Mouse (Mus musculus): ENCODE measurements around the gene Fbxw11. TPM values are rescaled to one million over a fixed set of nuclear protein-coding genes. Genes with fewer than 3 reads are reported as not detected.
"Not testable (repeated sequence)": the region's sequence is repeated elsewhere in the genome, so short reads cannot be mapped to it uniquely, and the experiment has no call there.

Fbxw11 gene
- total RNA-seq, 2 experiments from 2014 or later = 148 to 157 TPM

GRCm38 (mm10) chr11:32714230-32714629 is 71.7 kb downstream of the Fbxw11 start:
- DNase-seq = no peak

GRCm38 (mm10) chr11:32714896-32715295 is 72.4 kb downstream of the Fbxw11 start:
- DNase-seq = no peak

GRCm38 (mm10) chr11:32715495-32715894 is 73.0 kb downstream of the Fbxw11 start:
- DNase-seq = no peak

GRCm38 (mm10) chr11:32715970-32716369 is 73.4 kb downstream of the Fbxw11 start:
- no peak for DNase-seq

- no peak for DNase-seq
These were observed 74.4 kb downstream of the Fbxw11 start for GRCm38 (mm10) chr11:32716876-32717275.

- not testable (repeated sequence) for DNase-seq
These were observed 75.2 kb downstream of the Fbxw11 start for GRCm38 (mm10) chr11:32717711-32718110.

GRCm38 (mm10) chr11:32718371-32718770 is 75.8 kb downstream of the Fbxw11 start:
- no peak for DNase-seq

GRCm38 (mm10) chr11:32718979-32719378 is 76.5 kb downstream of the Fbxw11 start:
- DNase-seq = no peak

GRCm38 (mm10) chr11:32722653-32723052 is 80.1 kb downstream of the Fbxw11 start:
- no peak for DNase-seq

- no peak for DNase-seq
These were observed 80.8 kb downstream of the Fbxw11 start for GRCm38 (mm10) chr11:32723287-32723686.

GRCm38 (mm10) chr11:32725171-32725570 is 82.6 kb downstream of the Fbxw11 start:
- no peak for DNase-seq

GRCm38 (mm10) chr11:32732467-32732866 is 89.9 kb downstream of the Fbxw11 start:
- no peak for DNase-seq

GRCm38 (mm10) chr11:32733195-32733594 is 90.7 kb downstream of the Fbxw11 start:
- no peak for DNase-seq

GRCm38 (mm10) chr11:32736371-32736770 is 93.8 kb downstream of the Fbxw11 start:
- no peak for DNase-seq

- DNase-seq = no peak
These were observed 95.2 kb downstream of the Fbxw11 start for GRCm38 (mm10) chr11:32737729-32738128.

GRCm38 (mm10) chr11:32743891-32744290 is 101.4 kb downstream of the Fbxw11 start:
- no peak for DNase-seq

- DNase-seq = no peak
These were observed 101.9 kb downstream of the Fbxw11 start for GRCm38 (mm10) chr11:32744463-32744862.

GRCm38 (mm10) chr11:32745466-32745865 is 102.9 kb downstream of the Fbxw11 start:
- DNase-seq = no peak

GRCm38 (mm10) chr11:32746036-32746435 is 103.5 kb downstream of the Fbxw11 start:
- DNase-seq = no peak

- DNase-seq = no peak
These were observed 104.0 kb downstream of the Fbxw11 start for GRCm38 (mm10) chr11:32746475-32746874.

GRCm38 (mm10) chr11:32748800-32749199 is 106.3 kb downstream of the Fbxw11 start:
- DNase-seq = no peak

GRCm38 (mm10) chr11:32751863-32752594 is 109.5 kb downstream of the Fbxw11 start:
- peak; percentile 21 to 24 for DNase-seq

GRCm38 (mm10) chr11:32752595-32752885 is 110.0 kb downstream of the Fbxw11 start:
- DNase-seq = no peak

GRCm38 (mm10) chr11:32753358-32753757 is 110.8 kb downstream of the Fbxw11 start:
- DNase-seq = no peak

- no peak for DNase-seq
These were observed 120.2 kb downstream of the Fbxw11 start for GRCm38 (mm10) chr11:32762773-32763172.

Data from layer of hippocampus, postnatal 36 days (tissue).